Mouse (Mus musculus) C2C12 (cell line): Measurements from ENCODE around the gene Tnni1. TPM values are rescaled to one million over a fixed set of nuclear protein-coding genes. Genes with fewer than 3 reads are reported as not detected.
A peak's percentile ranks its signal among the peaks of the same experiment; 100 is the strongest.

Experiments
- H3K27me3 ChIP-seq: one replicate; pipeline ENCODE4 v1.6.1; 2011; ENCODE audit not compliant: control insufficient read depth, insufficient read depth, insufficient read length
- H3K36me3 ChIP-seq: one replicate; pipeline ENCODE4 v1.6.1; 2011; ENCODE audit not compliant: control insufficient read depth, insufficient read depth
- H3K4me3 ChIP-seq: one replicate; pipeline ENCODE4 v1.5.1; 2011; ENCODE audit warnings: mild to moderate bottlenecking, control low read depth; ENCODE audit not compliant: poor library complexity, insufficient read depth, severe bottlenecking
- H3K79me2 ChIP-seq: one replicate; pipeline ENCODE4 v1.6.1; 2011; ENCODE audit not compliant: control insufficient read depth, insufficient read depth
- H3K79me3 ChIP-seq: one replicate; pipeline ENCODE4 v1.6.1; 2011; ENCODE audit warnings: low read depth, control low read depth
- H3ac ChIP-seq: one replicate; pipeline ENCODE3; 2011; ENCODE audit warnings: low read depth; ENCODE audit not compliant: control insufficient read depth, insufficient read length
- CEBPB ChIP-seq: IDR thresholded peaks from one replicate; pipeline ENCODE4 v1.6.1; 2011; ENCODE audit warnings: low read depth, mild to moderate bottlenecking, control low read depth, moderate library complexity
- CTCF ChIP-seq: IDR thresholded peaks from one replicate; pipeline ENCODE4 v1.5.1; 2011; ENCODE audit not compliant: control insufficient read depth, insufficient read depth, insufficient read length
- FOSL1 ChIP-seq: IDR thresholded peaks from one replicate; pipeline ENCODE4 v1.8.0; 2011; ENCODE audit warnings: mild to moderate bottlenecking, low read length; ENCODE audit not compliant: poor library complexity, insufficient read depth, severe bottlenecking
- MAX ChIP-seq: IDR thresholded peaks from one replicate; pipeline ENCODE4 v1.6.1; 2011; ENCODE audit warnings: mild to moderate bottlenecking, control low read depth
- MYOD1 ChIP-seq: IDR thresholded peaks from one replicate; pipeline ENCODE4 v1.6.1; 2011; ENCODE audit warnings: low read depth; ENCODE audit not compliant: control insufficient read depth, insufficient read length
- MYOG ChIP-seq: IDR thresholded peaks from one replicate; pipeline ENCODE4 v1.6.1; 2011; ENCODE audit not compliant: control insufficient read depth, insufficient read length; ENCODE audit errors: extremely low read depth
- USF1 ChIP-seq: IDR thresholded peaks from one replicate; pipeline ENCODE4 v1.6.1; 2011; ENCODE audit warnings: low read depth, mild to moderate bottlenecking, control low read depth, moderate library complexity
- polyA plus RNA-seq: library from polyadenylated mRNA; unstranded; fragments of >200 nt; fragmentation: generic; extraction: Trizol; gene quantifications from one replicate; pipeline ENCODE4 v1.2.1, GENCODE M21; 2012; ENCODE audit warnings: missing spikeins

Tnni1 gene
- polyA plus RNA-seq, 1 experiment: 44.6 TPM

GRCm38 (mm10) chr1:135820736-135821364 is 41.6 kb downstream of the Tnni1 start:
- Histone ChIP-seq H3K27me3 (no peaks in the 10 kb centered on the region), H3K4me3 (no peak overlapping the region)

DNA sequence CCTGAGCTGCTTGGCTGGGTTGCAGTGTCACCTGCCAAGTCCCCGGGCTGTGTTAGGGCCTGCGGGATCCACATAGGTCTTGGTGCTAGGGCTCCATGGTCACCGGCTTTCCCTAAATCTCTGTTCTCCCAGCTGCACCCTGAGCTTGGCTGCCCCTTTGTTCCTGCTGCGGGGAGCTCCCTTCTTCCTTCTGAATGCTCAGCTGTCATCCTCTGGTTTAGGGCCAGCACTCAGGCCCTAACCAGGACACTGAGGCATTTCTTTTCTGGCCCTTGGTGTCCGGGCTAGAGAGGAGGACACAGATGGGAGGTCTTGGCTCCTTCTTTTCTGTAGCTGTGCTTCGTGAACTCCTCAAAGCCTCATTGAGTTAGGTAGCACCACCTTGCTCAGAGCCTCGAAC is 42.5 kb downstream of the Tnni1 start:
- Histone ChIP-seq H3ac (no peak overlapping the region), H3K79me3 (no peaks in the 10 kb centered on the region), H3K27me3 (no peaks in the 10 kb centered on the region), H3K4me3 (no peak overlapping the region), H3K79me2 (no peaks in the 10 kb centered on the region), H3K36me3 (no peaks in the 10 kb centered on the region)
- TF ChIP-seq USF1 (no peak), MYOG (no peak), CTCF (no peak)

More at GRCm38 (mm10) chr1:135820736-135821364, 41.6 kb downstream of the Tnni1 start:
- Histone ChIP-seq H3K79me3 (no peaks in the 10 kb centered on the region), H3K36me3 (no peaks in the 10 kb centered on the region), H3ac (no peak overlapping the region), H3K79me2 (no peaks in the 10 kb centered on the region)
- TF ChIP-seq FOSL1 (no peak), MYOG (no peak), MAX (no peak), CTCF (no peak), CEBPB (no peak), MYOD1 (no peak), USF1 (no peak)

DNA sequence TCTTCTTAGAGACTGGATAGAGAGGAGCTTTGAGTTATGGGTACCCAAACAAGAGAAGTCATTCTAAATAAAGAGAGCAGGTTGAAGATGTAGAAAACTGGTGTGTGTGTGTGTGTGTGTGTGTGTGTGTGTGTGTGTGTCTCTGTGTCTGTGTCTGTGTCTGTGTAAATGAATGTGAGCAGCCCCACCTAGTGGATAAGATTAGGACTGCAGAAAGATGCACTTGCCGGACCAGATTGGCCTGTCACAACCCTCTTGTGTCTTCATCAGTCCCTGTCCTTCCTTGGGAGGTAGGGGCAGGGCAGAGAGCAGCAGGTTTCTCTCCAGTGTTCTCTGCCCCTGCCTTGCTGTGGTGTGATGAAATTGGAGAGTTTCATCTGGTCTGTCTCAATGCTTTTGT is 49.7 kb downstream of the Tnni1 start:
- TF ChIP-seq CEBPB (no peak), MYOD1 (no peak), MAX (no peak), CTCF (peak; percentile 50), MYOG (no peak)
- H3K27me3 ChIP-seq: no peaks in the 10 kb centered on the region
- no peak overlapping the region for H3ac ChIP-seq
- H3K4me3 ChIP-seq: no peak overlapping the region
- no peaks in the 10 kb centered on the region for H3K79me2 ChIP-seq
- no peaks in the 10 kb centered on the region for H3K36me3 ChIP-seq
- H3K79me3 ChIP-seq: no peaks in the 10 kb centered on the region

DNA sequence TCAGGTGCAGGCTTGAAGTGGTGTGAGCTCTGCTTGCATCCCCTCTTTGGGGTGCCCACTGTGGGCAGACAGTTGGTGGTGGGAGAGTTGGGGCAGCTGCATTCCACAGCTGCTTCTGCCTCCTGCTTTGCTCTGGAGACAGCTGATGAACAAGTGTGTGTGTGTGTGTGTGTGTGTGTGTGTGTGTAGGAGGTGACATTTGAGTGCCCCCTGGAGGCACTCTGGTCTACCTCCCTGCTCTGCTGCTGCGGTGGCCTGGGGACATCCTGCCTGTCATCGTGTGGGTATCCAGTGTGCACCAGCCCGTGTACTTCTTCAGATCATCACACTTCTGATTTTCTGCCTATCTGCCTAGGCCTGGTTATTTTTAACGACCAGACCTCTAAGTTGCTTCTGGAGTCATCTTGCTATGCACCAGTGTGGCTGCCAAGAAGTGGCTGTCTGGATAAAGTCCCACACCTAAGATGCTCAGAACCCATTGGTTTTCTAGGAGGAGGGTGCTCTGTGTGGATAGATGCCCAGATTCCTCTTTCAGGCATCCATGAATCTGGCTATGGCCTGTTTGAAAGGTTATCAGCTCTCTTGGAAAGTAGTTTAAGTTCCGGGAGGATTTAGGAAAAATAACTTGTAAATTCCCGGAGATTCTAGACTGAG is 55.1 kb downstream of the Tnni1 start:
- no peaks in the 10 kb centered on the region for H3K79me3 ChIP-seq
- H3ac ChIP-seq: no peak overlapping the region
- no peaks in the 10 kb centered on the region for H3K79me2 ChIP-seq
- TF ChIP-seq CTCF: peak; percentile 21
- TF ChIP-seq MYOD1: no peak
- no peaks in the 10 kb centered on the region for H3K27me3 ChIP-seq
- no peaks in the 10 kb centered on the region for H3K36me3 ChIP-seq
- no peak overlapping the region for H3K4me3 ChIP-seq

- Histone ChIP-seq H3K27me3 (no peaks in the 10 kb centered on the region), H3K36me3 (peaks cover under 1% of the 10 kb centered on the region), H3K79me3 (no peaks in the 10 kb centered on the region), H3ac (no peak overlapping the region), H3K79me2 (no peaks in the 10 kb centered on the region), H3K4me3 (no peak overlapping the region)
- TF ChIP-seq CTCF (no peak), MAX (no peak), MYOG (no peak), CEBPB (no peak), USF1 (no peak), MYOD1 (no peak), FOSL1 (no peak)
Observed at GRCm38 (mm10) chr1:135834983-135835382, 55.7 kb downstream of the Tnni1 start.

GRCm38 (mm10) chr1:135835716-135836483 is 56.7 kb downstream of the Tnni1 start, which contains the start of gene Tnnt2:
Gene Tnnt2, plus strand, starts transcription at chr1:135836354.
- Histone ChIP-seq H3K4me3 (no peak within 1 kb of the TSS), H3K36me3 (peaks cover 5% of the 10 kb centered on the region), H3K79me2 (no peaks in the 10 kb centered on the region), H3K79me3 (no peaks in the 10 kb centered on the region), H3ac (no peak within 1 kb of the TSS), H3K27me3 (no peaks in the 10 kb centered on the region)
- TF ChIP-seq MYOG: no peak
- TF ChIP-seq CTCF: no peak
- no peak for TF ChIP-seq FOSL1
- TF ChIP-seq MAX: no peak
- TF ChIP-seq MYOD1: no peak
- no peak for TF ChIP-seq USF1
- no peak for TF ChIP-seq CEBPB
